Mouse (Mus musculus) liver, embryonic 13.5 days (tissue): ENCODE measurements around the gene Gm960. TPM values are rescaled to one million over a fixed set of nuclear protein-coding genes. Genes with fewer than 3 reads are reported as not detected.
A peak's percentile ranks its signal among the peaks of the same experiment; 100 is the strongest.

ENCODE experiments used
- ATAC-seq: fragments of 200-750 bp; cut with Nextera tagmentation; 2 replicates; pipeline ENCODE4 v1.8.0; 2017; ENCODE audit warnings: low read depth, mild to moderate bottlenecking, moderate number of reproducible peaks, moderate library complexity
- DNase-seq: peaks from one replicate; pipeline ENCODE4 v3.0.0; 2022
- H3K27ac ChIP-seq: fragments of 300-500 bp; sonication (generic); 2 replicates; pipeline ENCODE4 v1.5.1; 2015; ENCODE audit warnings: moderate library complexity, mild to moderate bottlenecking, inconsistent platforms
- H3K27me3 ChIP-seq: fragments of 300-500 bp; sonication (generic); 2 replicates; pipeline ENCODE4 v1.6.1; 2015; ENCODE audit warnings: mild to moderate bottlenecking, inconsistent platforms
- H3K36me3 ChIP-seq: fragments of 300-500 bp; sonication (generic); 2 replicates; pipeline ENCODE4 v1.6.1; 2015; ENCODE audit warnings: mild to moderate bottlenecking, inconsistent platforms
- H3K4me1 ChIP-seq: fragments of 300-500 bp; sonication (generic); replicated peaks from 2 replicates; pipeline ENCODE4 v1.6.1; 2015; ENCODE audit warnings: inconsistent platforms
- H3K4me2 ChIP-seq: fragments of 300-500 bp; sonication (generic); 2 replicates; pipeline ENCODE4 v1.6.1; 2015; ENCODE audit warnings: inconsistent platforms, mild to moderate bottlenecking, moderate library complexity
- H3K4me3 ChIP-seq: fragments of 300-500 bp; sonication (generic); replicated peaks from 2 replicates; pipeline ENCODE4 v1.5.1; 2015; ENCODE audit warnings: mild to moderate bottlenecking, inconsistent platforms
- H3K9ac ChIP-seq: fragments of 300-500 bp; sonication (generic); 2 replicates; pipeline ENCODE4 v1.6.1; 2015; ENCODE audit warnings: mild to moderate bottlenecking, inconsistent platforms
- H3K9me3 ChIP-seq: fragments of 300-500 bp; sonication (generic); replicated peaks from 2 replicates; pipeline ENCODE4 v1.6.1; 2016; ENCODE audit warnings: inconsistent platforms
- WGBS: fragments of 180-500 bp; shearing (Covaris S2); methylation state at CpG from one replicate; pipeline ENCODE4 v1.1.7; 2015; ENCODE audit not compliant: insufficient replicate concordance; 5-methylcytosine and 5-hydroxymethylcytosine counted together
- polyA plus RNA-seq: library from polyadenylated mRNA; unstranded; fragments of >200 nt; fragmentation: Nextera tagmentation; extraction: Ambion mirVana; gene quantifications from 2 replicates; pipeline ENCODE4 v1.2.1, GENCODE M21; 2015

The Gm960 gene
- polyA plus RNA-seq, 1 experiment from 2014 or later: not detected

DNA sequence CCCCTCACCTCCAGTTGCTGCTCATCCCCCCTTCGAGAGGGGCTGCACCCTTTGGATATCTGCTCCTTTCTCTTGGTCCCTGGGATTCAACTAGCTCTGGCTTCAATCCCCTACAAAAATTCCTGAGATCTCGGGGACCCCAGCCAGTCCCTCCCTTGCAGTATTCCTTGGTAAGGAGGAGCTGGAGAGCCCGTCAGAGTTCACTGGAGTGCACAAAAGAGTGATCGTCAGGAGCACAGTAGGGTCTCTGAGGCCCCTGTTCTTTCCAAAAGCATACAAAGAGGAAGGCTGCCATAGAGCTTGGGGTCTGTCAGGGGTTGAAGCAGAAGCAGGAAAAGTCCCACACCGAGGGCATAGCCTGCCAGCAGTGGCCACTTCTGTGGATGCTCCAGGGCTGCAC lies 75.7 kb downstream of the Gm960 start:
- no peak for ATAC-seq
- 80% methylated on average over 5 of the region's 5 CpGs for WGBS
- no peak overlapping the region for H3K4me2 ChIP-seq

DNA sequence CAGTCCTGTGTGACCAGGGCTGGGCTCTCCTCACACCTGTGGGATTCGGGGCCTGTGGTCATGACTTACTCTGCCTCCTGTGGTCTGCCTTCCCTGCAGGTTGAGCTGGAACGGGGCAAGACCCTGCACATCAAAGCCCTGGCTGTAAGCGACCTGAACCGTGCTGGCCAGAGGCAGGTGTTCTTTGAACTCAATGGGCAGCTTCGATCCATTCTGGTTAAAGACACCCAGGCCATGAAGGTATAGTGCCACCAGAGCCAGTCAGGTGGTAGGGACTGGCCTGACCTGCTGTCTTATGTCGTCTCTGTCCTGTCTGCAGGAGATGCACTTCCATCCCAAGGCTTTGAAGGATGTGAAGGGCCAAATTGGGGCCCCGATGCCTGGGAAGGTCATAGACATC lies 77.7 kb downstream of the Gm960 start:
- DNase-seq (no peak), ATAC-seq (no peak)
- no peak overlapping the region for H3K4me3 ChIP-seq
- H3K27me3 ChIP-seq: peaks cover 22% of the 10 kb centered on the region
- H3K27ac ChIP-seq: no peak overlapping the region
- H3K4me2 ChIP-seq: no peak overlapping the region
- WGBS: 78% methylated on average over 7 of the region's 7 CpGs
- H3K36me3 ChIP-seq: peaks cover 54% of the 10 kb centered on the region
- no peak overlapping the region for H3K9ac ChIP-seq
- no peaks in the 10 kb centered on the region for H3K9me3 ChIP-seq
- peaks cover 26% of the 10 kb centered on the region for H3K4me1 ChIP-seq

More for the DNA sequence above, 75.7 kb downstream of the Gm960 start:
- Histone ChIP-seq H3K27me3 (0 out of 2 replicates have a peak, but pooled peaks cover 2% of the 10 kb centered on the region), H3K27ac (no peak overlapping the region), H3K4me1 (peaks cover 34% of the 10 kb centered on the region), H3K36me3 (peaks cover 54% of the 10 kb centered on the region), H3K9me3 (no peaks in the 10 kb centered on the region), H3K4me3 (no peak overlapping the region), H3K9ac (no peak overlapping the region)
- DNase-seq: no peak

DNA sequence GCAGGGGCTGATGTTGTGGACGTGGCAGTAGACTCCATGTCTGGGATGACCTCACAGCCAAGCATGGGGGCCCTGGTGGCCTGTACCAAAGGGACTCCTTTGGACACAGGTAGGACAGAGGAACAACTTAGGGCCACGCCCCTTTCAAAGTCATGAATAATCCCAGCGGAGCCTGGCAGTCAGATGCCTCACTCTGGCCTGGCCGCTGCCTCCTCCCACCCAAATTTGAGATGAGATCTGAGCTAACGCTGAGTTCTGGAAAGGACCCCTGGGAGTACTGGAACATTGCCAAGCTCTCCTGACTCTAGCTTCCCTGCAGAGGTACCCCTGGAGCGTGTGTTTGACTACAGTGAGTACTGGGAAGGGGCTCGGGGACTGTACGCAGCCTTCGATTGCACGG lies 79.0 kb downstream of the Gm960 start:
- H3K36me3 ChIP-seq: peaks cover 54% of the 10 kb centered on the region
- H3K4me3 ChIP-seq: no peak overlapping the region
- H3K27ac ChIP-seq: no peak overlapping the region
- H3K9ac ChIP-seq: no peak overlapping the region
- DNase-seq (no peak), ATAC-seq (no peak)
- H3K4me2 ChIP-seq: no peak overlapping the region
- peaks cover 35% of the 10 kb centered on the region for H3K27me3 ChIP-seq
- H3K4me1 ChIP-seq: peaks cover 33% of the 10 kb centered on the region
- WGBS: 80% methylated on average over 10 of the region's 10 CpGs
- no peaks in the 10 kb centered on the region for H3K9me3 ChIP-seq

DNA sequence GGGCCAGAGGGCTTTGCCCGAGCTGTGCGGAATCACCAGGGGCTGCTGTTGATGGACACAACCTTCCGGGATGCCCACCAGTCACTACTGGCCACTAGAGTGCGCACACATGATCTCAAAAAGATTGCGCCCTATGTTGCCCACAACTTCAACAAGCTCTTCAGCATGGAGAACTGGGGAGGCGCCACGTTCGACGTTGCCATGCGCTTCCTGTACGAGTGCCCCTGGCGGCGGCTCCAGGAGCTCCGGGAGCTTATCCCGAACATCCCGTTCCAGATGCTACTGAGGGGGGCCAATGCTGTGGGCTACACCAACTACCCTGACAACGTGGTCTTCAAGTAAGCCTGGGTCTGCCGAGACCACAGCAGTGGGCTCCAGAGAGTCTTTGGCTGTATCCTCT lies 80.3 kb downstream of the Gm960 start:
- H3K36me3 ChIP-seq: peaks cover 44% of the 10 kb centered on the region
- no peaks in the 10 kb centered on the region for H3K9me3 ChIP-seq
- H3K27me3 ChIP-seq: peaks cover 45% of the 10 kb centered on the region
- no peak overlapping the region for H3K9ac ChIP-seq
- H3K4me2 ChIP-seq: no peak overlapping the region
- peaks cover 31% of the 10 kb centered on the region for H3K4me1 ChIP-seq
- ATAC-seq (no peak), DNase-seq (no peak)
- 40% methylated on average over 18 of the region's 18 CpGs for WGBS
- no peak overlapping the region for H3K27ac ChIP-seq
- no peak overlapping the region for H3K4me3 ChIP-seq

DNA sequence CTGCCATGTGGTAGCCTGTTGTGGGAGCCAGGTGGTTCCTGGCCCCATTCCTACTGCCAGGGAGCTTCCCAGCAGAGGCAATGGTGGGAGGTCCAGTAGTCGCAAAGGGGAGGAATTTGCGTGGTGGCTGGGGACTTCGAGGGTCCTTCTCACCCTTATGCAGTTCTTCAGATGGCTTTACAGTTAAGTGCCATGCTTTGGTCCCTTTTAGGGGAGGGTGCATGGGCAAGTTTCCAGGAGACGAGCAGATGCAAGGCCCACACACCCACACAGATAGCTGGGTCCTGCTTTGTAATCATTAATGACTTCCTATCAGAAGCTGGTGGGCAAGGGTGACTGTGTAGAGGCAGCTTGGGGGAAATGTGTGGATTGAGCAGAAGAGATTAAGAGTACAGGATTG lies 81.9 kb downstream of the Gm960 start:
- DNase-seq (no peak), ATAC-seq (no peak)
- no peaks in the 10 kb centered on the region for H3K9me3 ChIP-seq
- peaks cover 31% of the 10 kb centered on the region for H3K36me3 ChIP-seq
- H3K4me1 ChIP-seq: peaks cover 31% of the 10 kb centered on the region
- H3K9ac ChIP-seq: 0 out of 2 replicates have a peak overlapping the region, but pooled peaks have one; percentile 75
- H3K27ac ChIP-seq: no peak overlapping the region
- H3K4me2 ChIP-seq: peak overlapping the region; percentile 89
- H3K27me3 ChIP-seq: peaks cover 45% of the 10 kb centered on the region
- WGBS: 31% methylated on average over 4 of the region's 4 CpGs
- no peak overlapping the region for H3K4me3 ChIP-seq

DNA sequence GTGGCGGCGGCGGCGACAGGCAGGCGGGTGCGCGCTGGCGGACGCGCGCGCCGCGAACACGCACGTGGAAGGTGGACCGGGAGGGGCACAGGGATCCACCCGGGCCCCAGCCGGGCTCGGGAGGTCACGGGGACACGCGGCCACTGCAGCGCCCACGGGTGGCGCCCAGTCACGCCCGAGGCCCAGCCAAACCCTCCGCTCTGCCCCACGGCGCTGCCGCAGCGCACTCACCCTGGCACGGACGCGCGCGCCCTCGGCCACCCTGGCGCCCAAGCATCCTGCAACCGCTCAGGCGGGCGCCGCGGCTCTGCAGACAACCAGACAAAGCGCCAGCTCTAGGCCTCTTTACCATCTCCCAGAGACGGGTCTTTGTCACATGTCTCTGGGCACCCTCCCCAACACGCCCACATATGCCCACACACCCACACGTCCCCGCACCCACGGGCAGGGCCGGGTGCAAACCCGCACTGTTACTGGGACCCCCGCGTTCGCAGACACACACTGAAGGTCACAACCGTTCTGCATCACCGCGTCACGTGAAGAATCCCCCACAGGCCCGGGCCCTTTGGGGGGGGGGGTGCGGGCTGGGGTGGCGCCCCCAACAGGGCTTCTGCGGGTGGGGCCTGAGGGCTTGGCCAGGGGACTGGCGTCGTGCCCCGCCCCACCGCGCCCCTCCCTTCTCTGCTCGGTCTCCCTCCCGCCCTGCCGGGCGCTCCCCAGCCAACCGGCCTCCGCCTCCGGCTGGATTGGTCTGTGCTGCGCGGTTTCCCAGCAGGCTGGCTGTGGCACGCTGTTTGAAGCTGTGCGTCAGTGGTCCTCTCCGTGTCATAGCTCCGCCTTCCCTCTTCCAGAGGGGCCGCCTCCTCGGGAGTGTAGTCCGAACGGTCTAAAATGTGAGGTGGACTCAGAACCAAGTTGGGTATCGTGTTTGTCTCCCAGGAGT lies 83.0 kb downstream of the Gm960 start, which contains the start of gene Lrfn4:
Gene Lrfn4 (minus strand): TSS at position 517 of the 943 bp plus-strand sequence.
- Histone ChIP-seq H3K9me3 (no peaks in the 10 kb centered on the region), H3K27me3 (peaks cover 45% of the 10 kb centered on the region), H3K4me3 (peak within 1 kb of the TSS; percentile 69), H3K9ac (peak within 1 kb of the TSS; percentile 75), H3K27ac (peak within 1 kb of the TSS; percentile 41; the same call in 1 of the 2 replicates), H3K4me1 (peaks cover 31% of the 10 kb centered on the region), H3K4me2 (peak within 1 kb of the TSS; percentile 89), H3K36me3 (peaks cover 20% of the 10 kb centered on the region)
- under 1% methylated on average over 73 of the region's 87 CpGs for WGBS
- DNase-seq: peak; percentile 74
- peak; percentile 90 for ATAC-seq

DNA sequence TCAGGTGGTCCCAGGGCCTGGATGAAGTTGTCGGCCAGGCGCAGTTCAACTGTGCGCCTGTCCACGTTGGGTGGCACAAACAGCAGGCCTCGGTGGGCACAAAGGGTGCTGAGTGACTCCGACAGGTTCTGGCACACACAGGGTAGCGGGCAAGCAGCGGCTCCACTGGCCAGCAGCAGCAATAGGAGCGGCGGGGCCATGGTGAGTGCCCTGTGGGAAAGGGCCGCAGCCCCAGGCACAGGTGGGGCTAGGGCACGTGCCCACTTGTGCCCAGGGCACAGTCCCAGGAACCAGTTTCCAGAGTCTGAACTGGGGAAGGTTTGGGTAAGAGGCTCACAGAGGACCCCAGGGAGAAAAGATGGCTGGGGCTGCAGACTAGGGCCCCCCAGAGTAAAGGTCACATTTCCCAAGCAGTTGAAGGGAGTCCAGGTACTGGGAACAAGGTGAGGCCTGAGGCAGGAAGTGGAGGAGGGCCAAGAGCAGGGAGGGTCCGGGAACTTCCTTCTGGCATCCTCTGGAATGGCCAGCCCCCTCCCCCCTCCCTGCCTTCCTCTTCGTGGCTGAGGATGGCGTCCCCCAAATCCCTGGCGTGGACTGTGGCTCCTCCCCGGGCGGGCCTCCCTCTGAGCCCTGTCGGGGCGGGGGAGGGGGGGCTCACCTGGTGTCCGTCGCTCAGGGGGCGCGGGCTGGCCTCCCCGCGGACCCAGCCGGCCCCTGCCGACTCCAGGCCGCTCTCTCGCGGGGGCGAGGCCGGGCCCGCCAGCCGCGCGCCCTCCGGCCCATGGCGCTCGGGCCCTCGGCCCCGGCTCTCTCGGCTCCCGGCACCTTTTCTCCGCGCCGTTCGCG lies 83.9 kb downstream of the Gm960 start:
- WGBS: 26% methylated on average over 41 of the region's 49 CpGs
- peaks cover 45% of the 10 kb centered on the region for H3K27me3 ChIP-seq
- DNase-seq: no peak
- H3K9me3 ChIP-seq: no peaks in the 10 kb centered on the region
- peak overlapping the region; percentile 89 for H3K4me2 ChIP-seq
- peak overlapping the region; percentile 69 for H3K4me3 ChIP-seq
- peaks cover 31% of the 10 kb centered on the region for H3K4me1 ChIP-seq
- no peak for ATAC-seq
- peak overlapping the region; percentile 75 for H3K9ac ChIP-seq
- no peak overlapping the region for H3K27ac ChIP-seq
- peaks cover 11% of the 10 kb centered on the region; the same call in 1 of the 2 replicates for H3K36me3 ChIP-seq

DNA sequence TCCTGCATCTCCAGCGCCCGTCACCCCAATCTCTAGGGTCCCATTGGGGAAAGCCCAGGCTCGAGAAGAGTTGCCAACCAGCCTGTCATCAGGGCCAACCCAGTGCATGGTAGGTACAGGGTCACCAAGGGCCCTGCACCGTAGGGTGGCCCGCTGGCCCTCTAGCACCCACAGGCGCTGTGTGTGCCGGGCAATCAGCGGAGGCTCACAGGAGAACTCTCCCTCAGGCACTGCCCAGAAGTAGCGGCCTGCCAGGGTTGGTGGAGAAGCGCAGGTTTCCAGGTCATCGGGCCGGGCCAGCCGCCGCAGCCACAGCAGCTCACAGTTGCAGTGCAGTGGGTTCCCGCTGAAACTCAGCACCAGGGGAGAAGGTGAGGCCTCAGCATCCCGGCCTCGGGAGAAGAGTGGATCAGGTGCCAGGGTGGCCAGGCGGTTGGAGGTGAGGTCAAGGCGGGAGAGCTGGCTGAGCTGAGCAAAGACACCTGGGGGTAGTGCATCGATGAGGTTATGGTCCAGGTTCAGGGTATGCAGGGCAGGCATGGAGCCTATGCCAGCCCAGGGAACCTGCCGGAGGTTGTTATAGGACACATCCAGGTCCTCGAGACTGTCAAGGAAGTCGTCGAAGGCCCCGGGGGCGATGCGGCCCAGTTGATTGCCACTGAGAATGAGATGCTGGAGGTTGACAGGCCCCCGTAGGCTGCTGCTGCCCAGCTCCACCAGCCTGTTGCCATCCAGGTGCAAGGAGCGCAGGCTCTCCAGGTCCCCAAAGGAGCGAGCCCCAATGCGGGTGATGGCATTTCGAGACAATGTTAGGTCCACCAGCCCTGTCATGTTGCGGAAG lies 84.8 kb downstream of the Gm960 start:
- Histone ChIP-seq H3K27ac (no peak overlapping the region), H3K9me3 (no peaks in the 10 kb centered on the region), H3K9ac (no peak overlapping the region), H3K36me3 (peaks cover 7% of the 10 kb centered on the region; the same call in 1 of the 2 replicates), H3K27me3 (peaks cover 45% of the 10 kb centered on the region), H3K4me1 (peaks cover 31% of the 10 kb centered on the region), H3K4me3 (no peak overlapping the region), H3K4me2 (peak overlapping the region; percentile 89)
- 90% methylated on average over 33 of the region's 33 CpGs for WGBS
- ATAC-seq: no peak
- no peak for DNase-seq

DNA sequence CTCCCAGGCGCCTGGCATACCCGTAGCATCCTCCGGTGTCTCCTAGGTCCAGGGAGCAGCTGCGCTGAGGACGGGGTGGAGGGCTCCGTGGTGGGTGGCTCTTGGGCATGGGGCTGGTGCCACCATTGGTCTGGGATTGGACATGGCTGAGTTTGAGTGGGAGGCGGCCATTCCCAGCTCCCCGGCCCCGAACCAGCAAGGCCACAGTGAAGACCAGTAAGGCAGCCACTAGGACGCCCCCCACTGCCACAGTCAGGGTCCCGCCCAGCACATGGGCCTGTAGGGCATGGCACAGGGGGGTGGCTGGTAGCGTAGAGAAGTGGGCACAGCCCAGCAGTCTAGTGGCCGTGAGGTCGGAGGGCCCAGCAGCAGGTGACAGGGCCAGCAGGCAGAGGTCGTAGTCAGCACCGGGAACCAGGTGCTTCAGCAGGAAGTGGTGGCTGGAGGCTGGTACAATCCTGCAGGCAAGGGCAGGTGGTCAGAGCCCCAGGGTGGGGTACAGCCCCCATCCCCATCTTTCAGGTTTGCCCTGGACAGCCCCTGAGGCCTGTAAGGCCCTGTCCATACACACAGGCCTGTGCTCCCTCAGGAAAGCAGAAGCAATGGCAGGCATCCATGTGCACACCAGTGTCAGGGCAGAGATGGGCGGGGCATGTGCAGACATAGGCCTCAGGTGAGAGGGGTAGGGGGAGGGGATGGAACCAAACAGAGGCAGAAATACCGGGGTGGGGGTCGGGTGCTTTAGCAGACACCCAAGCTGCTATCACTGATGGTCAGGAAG lies 86.1 kb downstream of the Gm960 start:
- 83% methylated on average over 19 of the region's 19 CpGs for WGBS
- no peak for ATAC-seq
- Histone ChIP-seq H3K4me3 (no peak overlapping the region), H3K27me3 (peaks cover 39% of the 10 kb centered on the region), H3K9me3 (no peaks in the 10 kb centered on the region), H3K36me3 (peaks cover 4% of the 10 kb centered on the region; the same call in 1 of the 2 replicates), H3K27ac (no peak overlapping the region), H3K9ac (no peak overlapping the region), H3K4me2 (no peak overlapping the region), H3K4me1 (peaks cover 31% of the 10 kb centered on the region)
- DNase-seq: no peak

DNA sequence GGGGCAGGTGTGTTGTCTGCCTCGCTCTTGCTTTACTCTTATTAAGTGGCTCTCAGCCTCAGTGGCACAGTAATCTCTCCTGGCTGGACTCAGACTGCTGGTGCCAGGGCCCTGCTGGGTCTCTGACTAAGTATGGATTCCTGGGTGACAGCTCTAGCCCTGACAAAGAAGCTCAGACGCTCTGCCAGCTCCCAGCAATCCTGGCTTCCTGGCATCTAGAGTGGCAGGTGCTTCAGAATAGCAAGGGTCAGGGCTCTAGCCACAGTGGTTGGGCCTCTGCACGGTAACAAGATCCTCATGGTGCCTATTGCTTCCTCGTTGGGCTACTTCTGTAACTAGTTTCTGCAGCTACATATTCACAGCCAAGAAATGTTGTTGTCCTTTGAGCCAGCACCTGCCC lies 88.4 kb downstream of the Gm960 start:
- peaks cover 16% of the 10 kb centered on the region for H3K27me3 ChIP-seq
- H3K9ac ChIP-seq: no peak overlapping the region
- no peak overlapping the region for H3K27ac ChIP-seq
- no peak for DNase-seq
- no peaks in the 10 kb centered on the region for H3K9me3 ChIP-seq
- peaks cover 16% of the 10 kb centered on the region for H3K4me1 ChIP-seq
- H3K4me2 ChIP-seq: no peak overlapping the region
- H3K4me3 ChIP-seq: no peak overlapping the region
- 51% methylated on average over 4 of the region's 4 CpGs for WGBS
- peaks cover 4% of the 10 kb centered on the region; the same call in 1 of the 2 replicates for H3K36me3 ChIP-seq
- ATAC-seq: no peak
